Mouse (Mus musculus) E14TG2a.4 (cell line): ENCODE results near the gene Krt12.

Experiments
- CTCF ChIP-seq: conservative IDR thresholded peaks from 2 replicates; pipeline ENCODE4 v1.5.1; 2014; ENCODE audit warnings: low read length
- POU5F1 ChIP-seq: IDR thresholded peaks from 2 replicates; pipeline ENCODE4 v1.6.1; 2014; ENCODE audit warnings: low read length, borderline replicate concordance

DNA sequence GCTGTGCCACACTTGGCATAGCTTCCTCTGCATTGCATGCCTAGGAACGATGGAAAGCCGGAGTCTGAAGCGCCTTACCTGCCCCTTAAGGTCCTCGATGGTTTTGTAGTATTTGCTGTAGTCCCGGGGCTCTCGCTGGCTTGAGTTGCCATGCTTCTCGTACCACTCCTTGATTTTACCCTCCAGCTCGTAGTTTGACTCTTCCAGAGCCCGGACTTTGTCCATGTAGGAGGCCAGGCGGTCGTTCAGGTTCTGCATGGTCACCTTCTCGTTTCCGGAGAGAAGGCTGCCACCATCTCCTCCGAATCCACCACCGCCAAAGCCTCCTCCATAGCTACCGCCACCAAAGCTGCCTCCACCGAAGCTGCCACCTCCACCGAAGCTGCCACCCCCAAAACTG, 33.4 kb downstream of the Krt12 start:
- TF ChIP-seq CTCF (no peak), POU5F1 (no peak)
